Comparison of ENCODE assay signal across 10 mouse cellular contexts in genomic region chr19:46926951-46927350, GRCm38 (mm10).
DNase-seq lines count a peak whose midpoint lies in the region; ATAC-seq lines count a peak whose summit lies in the region.
"Had no signal": no experiment of that assay in that cellular context is flagged by ENCODE, and none has a peak within 500 bp of the region (broad histone marks: within the 10 kb centered on the region; RNA-seq: fewer than 3 reads in every experiment).

No protein-coding gene starts in this region.

- peak; percentile 34 to 40 for DNase-seq in heart, adult 18-20 months
- no peak for DNase-seq in heart, postnatal 25 days (ENCODE audit: low spot score)
- peak; percentile 30 for DNase-seq in thymus, postnatal 4 days
- DNase-seq in adrenal gland, adult 18-20 months (ENCODE audit: low spot score in 2 of 2) = no peak
- DNase-seq in adrenal gland, adult 2 months = no peak
- DNase-seq: gastrocnemius, postnatal 25 days; kidney, adult 11 months had no signal

- H3K9me3 ChIP-seq in megakaryocyte, embryonic 14.5 days = no peaks in the 10 kb centered on the region
- no peaks in the 10 kb centered on the region for H3K9me3 ChIP-seq in heart, embryonic 14.5 days (ENCODE audit: control insufficient read depth, low read length)

- H3K36me3 ChIP-seq in megakaryocyte, embryonic 14.5 days (replicated peaks; ENCODE audit: low read length) = peaks cover 61% of the 10 kb centered on the region
- no peaks in the 10 kb centered on the region for H3K36me3 ChIP-seq in heart, embryonic 14.5 days (ENCODE audit: control insufficient read depth, insufficient read depth, low read length)

- ATAC-seq in megakaryocyte, adult 5-6 weeks (ENCODE audit: poor library complexity, severe bottlenecking) = no peak
- ATAC-seq in heart, embryonic 14.5 days (ENCODE audit: insufficient number of reproducible peaks, insufficient read depth, low FRiP score, low read depth) = no peak

- 32% methylated on average over 5 of the region's 5 CpGs for WGBS in heart, embryonic 14.5 days

- peak overlapping the region; percentile 59 for H3K4me3 ChIP-seq in megakaryocyte, embryonic 14.5 days (replicated peaks)
- no peak overlapping the region for H3K4me3 ChIP-seq in heart, embryonic 14.5 days (ENCODE audit: control insufficient read depth in 1 of 2, insufficient read depth in 1 of 2, low read depth in 1 of 2, low read length in 2 of 2)

- peak overlapping the region; percentile 45 for H3K4me2 ChIP-seq in heart, embryonic 14.5 days (ENCODE audit: low read length)

- peaks cover 88% of the 10 kb centered on the region for H3K4me1 ChIP-seq in megakaryocyte, embryonic 14.5 days
- H3K4me1 ChIP-seq in heart, embryonic 14.5 days (ENCODE audit: control insufficient read depth in 2 of 2, insufficient read depth in 2 of 2, low read length in 2 of 2) = peaks cover 8 to 48% of the 10 kb centered on the region in 2 experiments

- intact Hi-C loops in heart, postnatal 25 days (cut with DNase I) = no loop called here

- H3K27me3 ChIP-seq in megakaryocyte, embryonic 14.5 days (replicated peaks) = no peaks in the 10 kb centered on the region
- no peaks in the 10 kb centered on the region for H3K27me3 ChIP-seq in heart, embryonic 14.5 days (ENCODE audit: control insufficient read depth, insufficient read depth, low read length)

- 0 out of 2 replicates have a peak overlapping the region, but pooled peaks have one; percentile 54 for H3K9ac ChIP-seq in heart, embryonic 14.5 days (ENCODE audit: low read length)

- peak overlapping the region; percentile 53 to 74 for H3K27ac ChIP-seq in heart, embryonic 14.5 days (replicated peaks in 1 of 2; ENCODE audit: control insufficient read depth in 1 of 2, insufficient read depth in 1 of 2, low read depth in 2 of 2, low read length in 2 of 2)

Comparison
In these comparisons a context has a peak if more than half of its experiments do, and no peak if none do; other contexts are left out.
1. DNase-seq: peak in heart, adult 18-20 months (2 of 2) and thymus, postnatal 4 days (single experiment); none in heart, postnatal 25 days (single experiment), adrenal gland, adult 18-20 months (0 of 2) and adrenal gland, adult 2 months (single experiment).